Mouse (Mus musculus) spleen, adult 10 weeks (tissue): ENCODE results near the gene Map3k1. TPM values are rescaled to one million over a fixed set of nuclear protein-coding genes. Genes with fewer than 3 reads are reported as not detected.

Source experiments
- polyA plus RNA-seq: library from polyadenylated mRNA; stranded (reverse); fragments of 350-450 nt; fragmentation: Illumina TruSeq; extraction: RNeasy Lipid Tissue Mini Kit (QIAGEN cat#74804); gene quantifications from one replicate; pipeline ENCODE4 v1.2.3, GENCODE M21; 2015; ENCODE audit warnings: low replicate concordance; ENCODE audit not compliant: insufficient read depth

Gene Map3k1
- 79.2 TPM for polyA plus RNA-seq

GRCm38 (mm10) chr13:111808637-111809465 is at the start of gene Map3k1:
Gene Map3k1, minus strand, starts transcription at chr13:111808993.

Other genes starting within 250 kb of the Map3k1 start
- gene Gm10198, start 216.2 kb downstream of the Map3k1 start, polyA plus RNA-seq = not detected
- 24.7 TPM for gene Mier3, start 128.0 kb downstream of the Map3k1 start, polyA plus RNA-seq